Comparison of ENCODE assay signal across 7 mouse cellular contexts in the genomic region with DNA sequence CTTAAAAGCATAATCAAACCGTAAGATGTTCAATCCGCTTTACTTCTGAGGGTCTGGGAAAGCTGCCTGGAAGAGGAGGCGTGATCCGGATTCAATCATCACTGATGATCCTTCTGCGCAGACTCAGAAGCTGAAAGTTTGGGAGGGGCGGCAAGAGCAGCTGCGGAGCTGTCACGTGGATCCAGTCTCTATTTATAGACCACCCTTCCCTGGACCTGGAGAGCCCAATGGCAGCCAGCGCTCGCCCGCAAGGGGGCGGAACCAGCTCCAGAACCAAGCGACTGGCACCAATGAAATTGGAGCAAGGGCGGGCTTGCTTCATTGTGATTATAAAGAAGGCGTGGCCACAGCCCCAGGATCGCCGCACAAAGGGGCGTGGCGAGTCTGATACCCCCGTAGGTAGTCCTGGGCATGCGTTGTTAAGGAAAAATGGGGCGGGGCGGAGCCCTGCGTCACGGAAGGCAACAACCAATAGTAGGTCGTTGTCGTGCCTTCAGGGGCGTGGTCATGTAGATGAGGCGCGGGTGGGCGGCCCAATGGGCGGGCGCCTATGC. TPM values are rescaled to one million over a fixed set of nuclear protein-coding genes. Genes with fewer than 3 reads are reported as not detected.
DNase-seq lines count a peak whose midpoint lies in the region; ATAC-seq lines count a peak whose summit lies in the region.

No protein-coding gene starts in this region.

- no peaks in the 10 kb centered on the region for H3K9me3 ChIP-seq in intestine, embryonic 15.5 days
- no peaks in the 10 kb centered on the region for H3K9me3 ChIP-seq in midbrain, embryonic 10.5 days (replicated peaks)

- H3K27ac ChIP-seq in intestine, embryonic 15.5 days: peak overlapping the region; percentile 92
- H3K27ac ChIP-seq in midbrain, embryonic 10.5 days (replicated peaks): peak overlapping the region; percentile 90

- H3K9ac ChIP-seq in intestine, embryonic 15.5 days: 0 out of 2 replicates have a peak overlapping the region, but pooled peaks have one; percentile 14

- H3K27me3 ChIP-seq in intestine, embryonic 15.5 days (replicated peaks): no peaks in the 10 kb centered on the region
- no peaks in the 10 kb centered on the region for H3K27me3 ChIP-seq in midbrain, embryonic 10.5 days (ENCODE audit: low read depth, poor library complexity, severe bottlenecking)

- WGBS in intestine, embryonic 15.5 days: under 1% methylated on average over 32 of the region's 33 CpGs
- under 1% methylated on average over 33 of the region's 33 CpGs for WGBS in midbrain, embryonic 10.5 days

- intact Hi-C loops in gastrocnemius, postnatal 36 days (cut with DNase I): loop anchor here (1.0 kb wide), 1 partner anchor 16 kb away; the partner anchor contains the start of gene Gng8
- intact Hi-C loops in left cerebral cortex, postnatal 25 days (cut with DNase I): loop anchor here (5.0 kb wide), 1 partner anchor 37 kb away; no protein-coding TSS in a partner anchor

- H3K4me1 ChIP-seq in intestine, embryonic 15.5 days (replicated peaks): peaks cover 9% of the 10 kb centered on the region
- peaks cover 50% of the 10 kb centered on the region for H3K4me1 ChIP-seq in midbrain, embryonic 10.5 days

- peak overlapping the region; percentile 88 for H3K4me2 ChIP-seq in intestine, embryonic 15.5 days (replicated peaks)

- ATAC-seq in intestine, embryonic 15.5 days: peak; percentile 97

- 0 out of 2 replicates have a peak, but pooled peaks cover 4% of the 10 kb centered on the region for H3K36me3 ChIP-seq in intestine, embryonic 15.5 days
- H3K36me3 ChIP-seq in midbrain, embryonic 10.5 days: peaks cover 18% of the 10 kb centered on the region

- H3K4me3 ChIP-seq in intestine, embryonic 15.5 days (replicated peaks): peak overlapping the region; percentile 76
- H3K4me3 ChIP-seq in midbrain, embryonic 10.5 days: peak overlapping the region; percentile 74

- peak; percentile 100 for DNase-seq in adrenal gland, adult 2 months
- peak; percentile 100 for DNase-seq in embryo, embryonic 11.5 days (ENCODE audit: low read depth, low spot score)
- peak; percentile 99 to 100 for DNase-seq in gastrocnemius, postnatal 36 days
- DNase-seq in left cerebral cortex, postnatal 25 days (ENCODE audit: low spot score in 2 of 2): peak; percentile 100
- peak; percentile 100 for DNase-seq in midbrain, embryonic 10.5 days (ENCODE audit: low spot score)
- peak; percentile 98 for DNase-seq in right cerebral cortex, postnatal 4 days

RNA-seq across cellular contexts. Expression of gene Dact3, which starts 0.3 kb away (rescaled TPM):
- 1 to 10 TPM; 2.5 to 5.3 TPM for total RNA-seq in adrenal gland, adult 2 months (2021)
- polyA plus RNA-seq in adrenal gland, adult 2 months (2012; rRNA removed): 16.2 and 22.1 TPM in 2 replicates
- total RNA-seq in gastrocnemius, postnatal 36 days (2021): 1 to 10 TPM; 2.0 TPM
- polyA plus RNA-seq in intestine, embryonic 15.5 days (2015; fragmentation: Nextera tagmentation; extraction: Ambion mirVana): 3.1 and 3.2 TPM in 2 replicates
- 100 to 1,000 TPM; 176 to 184 TPM for total RNA-seq in left cerebral cortex, postnatal 25 days (2021)
- 1.9 and 2.2 TPM in 2 replicates for polyA plus RNA-seq in midbrain, embryonic 10.5 days (2016; fragmentation: Nextera tagmentation; extraction: Ambion mirVana)

RNA-seq across cellular contexts. Expression of gene Gng8, which starts 16.8 kb away (rescaled TPM):
- total RNA-seq in adrenal gland, adult 2 months (2021): under 1 TPM; 0.43 to 0.69 TPM
- polyA plus RNA-seq in adrenal gland, adult 2 months (2012; rRNA removed): 1.0 and 1.7 TPM in 2 replicates
- under 1 TPM in 1 of 2 experiments, not detected in 1; 0.54 TPM for total RNA-seq in gastrocnemius, postnatal 36 days (2021)
- polyA plus RNA-seq in intestine, embryonic 15.5 days (2015; fragmentation: Nextera tagmentation; extraction: Ambion mirVana): 7.4 and 8.3 TPM in 2 replicates
- total RNA-seq in left cerebral cortex, postnatal 25 days (2021): 1 to 10 TPM; 2.5 to 4.0 TPM
- 5.4 and 8.5 TPM in 2 replicates for polyA plus RNA-seq in midbrain, embryonic 10.5 days (2016; fragmentation: Nextera tagmentation; extraction: Ambion mirVana)

RNA-seq across cellular contexts. Expression of gene Ptgir, which starts 31.5 kb away (rescaled TPM):
- total RNA-seq in adrenal gland, adult 2 months (2021): 1 to 10 TPM in 1 of 2 experiments, under 1 TPM in 1; 0.98 to 3.8 TPM
- polyA plus RNA-seq in adrenal gland, adult 2 months (2012; rRNA removed): 4.0 and 4.8 TPM in 2 replicates
- 1 to 10 TPM; 1.1 to 1.2 TPM for total RNA-seq in gastrocnemius, postnatal 36 days (2021)
- polyA plus RNA-seq in intestine, embryonic 15.5 days (2015; fragmentation: Nextera tagmentation; extraction: Ambion mirVana): 2.8 and 3.0 TPM in 2 replicates
- under 1 TPM; 0.14 to 0.16 TPM for total RNA-seq in left cerebral cortex, postnatal 25 days (2021)
- 0.17 and 0.56 TPM in 2 replicates for polyA plus RNA-seq in midbrain, embryonic 10.5 days (2016; fragmentation: Nextera tagmentation; extraction: Ambion mirVana)

RNA-seq across cellular contexts. Expression of gene Prkd2, which starts 32.1 kb away (rescaled TPM):
- total RNA-seq in adrenal gland, adult 2 months (2021): 10 to 100 TPM; 16.0 to 18.4 TPM
- 39.2 and 47.2 TPM in 2 replicates for polyA plus RNA-seq in adrenal gland, adult 2 months (2012; rRNA removed)
- 1 to 10 TPM; 5.1 to 6.5 TPM for total RNA-seq in gastrocnemius, postnatal 36 days (2021)
- polyA plus RNA-seq in intestine, embryonic 15.5 days (2015; fragmentation: Nextera tagmentation; extraction: Ambion mirVana): 9.7 and 12.5 TPM in 2 replicates
- total RNA-seq in left cerebral cortex, postnatal 25 days (2021): 1 to 10 TPM; 3.8 to 7.3 TPM
- polyA plus RNA-seq in midbrain, embryonic 10.5 days (2016; fragmentation: Nextera tagmentation; extraction: Ambion mirVana): 11.1 and 11.8 TPM in 2 replicates

RNA-seq across cellular contexts. Expression of gene Calm3, which starts 49.1 kb away (rescaled TPM):
- total RNA-seq in adrenal gland, adult 2 months (2021): 100 to 1,000 TPM; 254 to 261 TPM
- 402 and 408 TPM in 2 replicates for polyA plus RNA-seq in adrenal gland, adult 2 months (2012; rRNA removed)
- total RNA-seq in gastrocnemius, postnatal 36 days (2021): 100 to 1,000 TPM; 297 to 327 TPM
- polyA plus RNA-seq in intestine, embryonic 15.5 days (2015; fragmentation: Nextera tagmentation; extraction: Ambion mirVana): 137 and 140 TPM in 2 replicates
- 1,000 to 10,000 TPM; 1,837 to 1,919 TPM for total RNA-seq in left cerebral cortex, postnatal 25 days (2021)
- 174 and 180 TPM in 2 replicates for polyA plus RNA-seq in midbrain, embryonic 10.5 days (2016; fragmentation: Nextera tagmentation; extraction: Ambion mirVana)

Comparison
In these comparisons a context has a peak if more than half of its experiments do, and no peak if none do; other contexts are left out.
1. Peak in every context shown above with its lines: DNase-seq, ATAC-seq, H3K4me3 ChIP-seq and H3K27ac ChIP-seq.
2. RNA of gene Dact3, which starts 0.3 kb away (total RNA-seq): 176 to 184 TPM in left cerebral cortex, postnatal 25 days; 2.5 to 5.3 TPM in adrenal gland, adult 2 months and 2.0 TPM in gastrocnemius, postnatal 36 days; every median in the first group is over 10 times any median in the second.